Mouse (Mus musculus) forebrain, embryonic 11.5 days (tissue): ENCODE data around the gene 1700029I15Rik. TPM values are rescaled to one million over a fixed set of nuclear protein-coding genes. Genes with fewer than 3 reads are reported as not detected.

ENCODE experiments used
- ATAC-seq: fragments of 200-750 bp; cut with Nextera tagmentation; replicated peaks from 2 replicates; pipeline ENCODE4 v1.8.0; 2017; ENCODE audit warnings: moderate TSS enrichment; ENCODE audit not compliant: low FRiP score
- DNase-seq: peaks from one replicate; pipeline ENCODE4 v3.0.0-alpha.2; 2017; ENCODE audit warnings: low spot score
- H3K27ac ChIP-seq: fragments of 300-500 bp; sonication (generic); 2 replicates; pipeline ENCODE4 v1.5.1; 2014; ENCODE audit warnings: low read depth, low read length
- H3K27me3 ChIP-seq: fragments of 300-500 bp; sonication (generic); 2 replicates; pipeline ENCODE4 v1.6.1; 2014; ENCODE audit warnings: mild to moderate bottlenecking, low read length, mixed read lengths; ENCODE audit not compliant: control insufficient read depth, insufficient read depth
- H3K36me3 ChIP-seq: fragments of 300-500 bp; sonication (generic); 2 replicates; pipeline ENCODE4 v1.6.1; 2014; ENCODE audit warnings: mild to moderate bottlenecking, low read length, moderate library complexity, mixed read lengths; ENCODE audit not compliant: control insufficient read depth, insufficient read depth
- H3K4me1 ChIP-seq: fragments of 300-500 bp; sonication (generic); replicated peaks from 2 replicates; pipeline ENCODE4 v1.6.1; 2014; ENCODE audit warnings: low read length, mixed read lengths; ENCODE audit not compliant: control insufficient read depth, insufficient read depth
- H3K4me2 ChIP-seq: fragments of 300-500 bp; sonication (generic); 2 replicates; pipeline ENCODE4 v1.6.1; 2014; ENCODE audit warnings: low read depth, mild to moderate bottlenecking, low read length, moderate library complexity, mixed read lengths; ENCODE audit not compliant: severe bottlenecking
- H3K4me3 ChIP-seq: fragments of 300-500 bp; sonication (generic); 2 replicates; pipeline ENCODE4 v1.5.1; 2014; ENCODE audit warnings: low read depth, low read length
- H3K9ac ChIP-seq: fragments of 300-500 bp; sonication (generic); 2 replicates; pipeline ENCODE4 v1.6.1; 2014; ENCODE audit warnings: low read length
- H3K9me3 ChIP-seq: fragments of 300-500 bp; sonication (generic); 2 replicates; pipeline ENCODE4 v1.6.1; 2016; ENCODE audit warnings: low read length, mixed read lengths; ENCODE audit not compliant: control insufficient read depth
- WGBS: fragments of 180-500 bp; shearing (Covaris S2); extraction: QIAGEN DNeasy Blood & Tissue Kit; methylation state at CpG from one replicate; pipeline ENCODE4 v1.1.7; 2014; 5-methylcytosine and 5-hydroxymethylcytosine counted together
- polyA plus RNA-seq: library from polyadenylated mRNA; unstranded; fragments of >200 nt; fragmentation: Nextera tagmentation; extraction: Ambion mirVana; gene quantifications from 2 replicates; pipeline ENCODE4 v1.2.1, GENCODE M21; 2014

The 1700029I15Rik gene
- polyA plus RNA-seq, result 2.3 and 3.6 TPM in 2 replicates

DNA sequence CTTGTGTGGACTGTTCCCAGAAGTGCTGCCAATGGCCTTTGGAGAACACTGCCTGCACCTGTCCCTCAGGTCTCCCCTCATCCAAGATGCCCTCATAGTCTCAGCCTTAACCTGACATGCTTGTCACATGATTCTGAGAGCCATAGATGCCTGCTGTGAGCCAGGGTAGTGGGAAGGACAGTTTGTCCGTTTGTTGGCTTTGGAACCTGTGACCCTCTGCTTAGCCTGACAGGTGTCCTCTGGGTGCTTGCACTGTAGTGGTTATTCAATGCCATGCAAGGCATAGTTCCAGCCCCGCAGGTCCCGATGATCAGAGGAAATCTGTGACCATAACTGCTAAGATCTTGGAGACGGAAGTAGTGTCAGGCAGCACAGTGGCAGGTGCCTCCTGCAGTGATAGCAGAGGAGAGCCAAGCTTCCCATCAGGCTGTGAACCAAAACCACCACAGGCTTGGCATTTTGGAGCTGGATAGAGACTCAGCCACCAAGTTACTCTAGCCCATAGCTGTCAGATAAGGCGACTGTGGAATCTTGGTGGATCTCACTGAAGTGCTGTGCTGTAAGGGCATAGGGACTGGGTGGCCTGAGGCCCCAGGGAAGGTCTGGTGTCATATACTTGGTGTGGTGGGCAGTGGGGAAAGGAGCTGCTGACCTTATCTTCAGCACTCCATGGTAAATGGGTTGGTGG, at the start of gene 1700029I15Rik:
Gene 1700029I15Rik (plus strand): TSS at position 638 of the 688 bp plus-strand sequence.
- H3K9ac ChIP-seq, result no peak within 1 kb of the TSS
- H3K4me3 ChIP-seq, result no peak within 1 kb of the TSS
- H3K36me3 ChIP-seq, result peaks cover 11% of the 10 kb centered on the region; the same call in 1 of the 2 replicates
- no peak within 1 kb of the TSS for H3K4me2 ChIP-seq
- ATAC-seq, result no peak
- no peak within 1 kb of the TSS for H3K27ac ChIP-seq
- no peaks in the 10 kb centered on the region for H3K27me3 ChIP-seq
- WGBS, result 84% methylated on average over 5 of the region's 5 CpGs
- no peak for DNase-seq
- H3K9me3 ChIP-seq, result no peaks in the 10 kb centered on the region
- H3K4me1 ChIP-seq, result no peaks in the 10 kb centered on the region

DNA sequence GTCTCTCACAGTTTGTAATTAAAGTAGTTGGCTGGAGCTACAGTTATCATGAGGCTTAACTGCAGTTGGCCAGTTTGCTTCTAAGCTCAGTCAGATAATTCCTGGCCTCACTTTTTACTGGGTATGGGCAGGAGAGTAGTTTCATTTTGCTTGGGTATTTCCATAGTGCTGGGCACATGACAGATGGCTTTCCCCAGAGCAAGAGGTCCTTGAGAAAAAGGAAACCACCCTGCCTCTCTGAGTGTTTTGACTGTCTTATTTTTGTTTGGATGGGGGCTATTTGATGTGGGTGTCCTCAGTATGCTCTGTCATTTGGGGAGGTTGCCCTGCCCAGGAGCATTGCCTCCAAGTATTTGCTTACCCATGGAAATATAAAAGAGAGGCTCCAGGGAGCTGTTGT, 39.9 kb upstream of the 1700029I15Rik start:
- H3K36me3 ChIP-seq, result peaks cover 2% of the 10 kb centered on the region; the same call in 1 of the 2 replicates
- H3K4me1 ChIP-seq, result no peaks in the 10 kb centered on the region

DNA sequence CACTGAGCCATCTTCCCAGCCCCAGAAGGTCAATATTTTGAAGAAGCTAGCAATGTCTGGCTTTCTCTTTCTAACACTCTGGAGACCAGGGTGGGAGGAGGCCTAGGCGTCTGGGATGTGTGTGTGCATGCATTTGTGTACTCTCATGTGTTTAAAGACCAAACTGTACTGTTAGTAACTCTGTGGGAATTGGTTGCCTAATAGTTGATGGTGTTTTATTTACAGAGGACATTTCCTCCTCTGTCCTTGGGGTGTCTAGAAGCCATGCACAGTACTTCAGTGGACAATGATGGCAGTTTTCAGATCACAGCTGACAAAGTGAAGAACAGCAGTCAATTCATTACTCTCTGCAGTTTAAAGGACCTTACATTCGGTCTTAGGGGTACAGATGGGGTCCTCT, 35.1 kb upstream of the 1700029I15Rik start:
- WGBS, result 96% methylated on average over 2 of the region's 2 CpGs
- no peak overlapping the region for H3K27ac ChIP-seq
- no peaks in the 10 kb centered on the region; the same call in 1 of the 2 replicates for H3K36me3 ChIP-seq
- no peak overlapping the region for H3K9ac ChIP-seq
- no peaks in the 10 kb centered on the region for H3K4me1 ChIP-seq
- H3K9me3 ChIP-seq, result no peaks in the 10 kb centered on the region
- ATAC-seq (no peak), DNase-seq (no peak)
- no peaks in the 10 kb centered on the region for H3K27me3 ChIP-seq
- no peak overlapping the region for H3K4me2 ChIP-seq
- no peak overlapping the region for H3K4me3 ChIP-seq

More for the DNA sequence above, 39.9 kb upstream of the 1700029I15Rik start:
- Histone ChIP-seq H3K27ac (no peak overlapping the region), H3K4me3 (no peak overlapping the region), H3K4me2 (no peak overlapping the region), H3K9me3 (no peaks in the 10 kb centered on the region), H3K27me3 (no peaks in the 10 kb centered on the region), H3K9ac (no peak overlapping the region)
- DNase-seq (no peak), ATAC-seq (no peak)

DNA sequence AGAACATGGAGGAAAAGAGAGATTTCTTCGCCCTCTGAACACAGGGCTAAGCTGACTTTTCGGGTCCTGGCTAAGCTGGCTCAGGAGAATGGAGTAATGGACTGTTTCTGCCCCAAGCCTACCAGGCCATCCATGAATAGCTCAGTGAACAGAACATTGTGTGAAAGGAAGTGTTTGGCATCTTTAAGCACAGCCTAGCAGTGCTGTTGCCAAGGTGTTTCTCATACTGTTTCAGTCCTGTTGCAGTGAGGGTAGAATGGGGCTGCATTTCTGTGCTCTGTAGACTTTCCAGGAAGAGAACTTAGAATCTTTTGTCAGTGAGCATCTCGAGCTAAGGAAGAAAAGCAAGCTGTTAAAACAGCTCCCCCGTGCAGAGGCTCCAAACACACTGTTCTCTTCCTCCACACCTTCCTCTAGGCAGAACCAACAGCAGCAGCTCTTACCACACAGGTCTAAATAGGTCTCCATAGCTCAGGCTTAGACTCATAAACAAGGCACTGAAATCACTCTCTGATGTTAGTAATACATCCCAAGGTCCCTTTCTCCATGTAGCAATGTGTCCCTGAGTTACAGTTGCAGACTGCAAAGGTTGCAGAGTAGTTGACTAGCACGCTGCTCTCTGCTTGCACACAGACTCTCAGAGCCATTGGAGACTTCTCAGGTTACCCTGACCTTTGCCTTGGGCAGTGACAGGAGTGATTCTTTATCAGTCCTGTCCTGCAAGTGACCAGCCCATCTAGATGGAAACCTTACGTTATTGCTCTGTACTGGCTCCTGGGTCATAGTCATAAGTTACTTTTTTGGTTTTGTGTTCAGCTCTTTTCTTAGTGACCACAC, 32.5 kb upstream of the 1700029I15Rik start:
- 67% methylated on average over 6 of the region's 6 CpGs for WGBS

DNA sequence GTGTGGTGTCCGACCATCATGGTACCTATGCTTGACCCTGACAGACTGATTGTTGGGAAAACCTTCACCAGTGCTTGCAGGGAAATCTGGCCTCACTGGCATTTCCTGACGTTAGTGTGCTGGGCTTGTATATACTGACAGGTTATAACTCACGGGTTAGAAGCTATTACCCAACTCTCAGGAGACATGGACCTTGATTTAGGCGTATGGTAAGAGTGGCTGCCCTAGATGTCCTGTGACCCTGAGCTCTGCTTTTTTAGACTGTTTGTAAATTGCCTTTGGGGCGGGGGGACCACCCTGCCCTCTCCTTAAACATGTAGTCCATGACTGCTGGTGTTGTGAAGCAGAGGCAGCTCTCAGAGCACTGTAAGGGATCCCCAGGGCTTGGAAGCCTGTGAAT, 31.7 kb upstream of the 1700029I15Rik start:
- Histone ChIP-seq H3K27ac (no peak overlapping the region), H3K4me3 (no peak overlapping the region)

More for the DNA sequence above, 32.5 kb upstream of the 1700029I15Rik start:
- Histone ChIP-seq H3K27ac (no peak overlapping the region), H3K9ac (no peak overlapping the region), H3K27me3 (no peaks in the 10 kb centered on the region), H3K36me3 (no peaks in the 10 kb centered on the region; the same call in 1 of the 2 replicates), H3K4me2 (no peak overlapping the region), H3K4me3 (no peak overlapping the region), H3K9me3 (no peaks in the 10 kb centered on the region), H3K4me1 (no peaks in the 10 kb centered on the region)
- DNase-seq (no peak), ATAC-seq (no peak)

DNA sequence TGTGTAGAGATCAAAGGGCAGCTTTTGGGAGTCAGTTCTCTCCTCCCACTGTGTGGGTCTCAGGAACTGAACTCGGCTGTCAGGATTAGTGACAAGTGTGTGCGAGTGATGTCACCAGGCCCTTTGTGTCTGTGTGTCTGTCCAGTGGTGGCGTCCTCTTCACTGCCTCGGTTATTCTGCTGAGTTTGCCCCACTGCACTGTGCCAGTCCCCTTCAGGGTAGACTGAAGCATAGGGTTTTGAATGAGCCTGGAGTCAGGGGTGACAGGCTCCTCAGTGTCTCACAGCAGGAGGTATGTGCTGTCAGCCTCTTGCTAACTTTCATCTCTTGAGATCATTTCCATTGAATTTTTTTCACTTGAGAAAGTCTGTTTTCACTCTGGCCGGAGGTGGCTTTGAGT, 28.9 kb upstream of the 1700029I15Rik start:
- 23% methylated on average over 5 of the region's 5 CpGs for WGBS
- no peak for DNase-seq
- H3K27ac ChIP-seq, result no peak overlapping the region
- no peak overlapping the region for H3K4me3 ChIP-seq
- no peaks in the 10 kb centered on the region for H3K4me1 ChIP-seq
- 0 out of 2 replicates have a peak, but pooled peaks have one; percentile 46 for ATAC-seq
- H3K9me3 ChIP-seq, result no peaks in the 10 kb centered on the region
- H3K4me2 ChIP-seq, result no peak overlapping the region
- H3K36me3 ChIP-seq, result no peaks in the 10 kb centered on the region; the same call in 1 of the 2 replicates
- H3K9ac ChIP-seq, result no peak overlapping the region
- H3K27me3 ChIP-seq, result no peaks in the 10 kb centered on the region

More for the DNA sequence above, 31.7 kb upstream of the 1700029I15Rik start:
- no peak overlapping the region for H3K4me2 ChIP-seq
- DNase-seq (no peak), ATAC-seq (no peak)
- no peaks in the 10 kb centered on the region for H3K4me1 ChIP-seq
- H3K9me3 ChIP-seq, result no peaks in the 10 kb centered on the region
- no peaks in the 10 kb centered on the region for H3K27me3 ChIP-seq
- no peak overlapping the region for H3K9ac ChIP-seq
- no peaks in the 10 kb centered on the region; the same call in 1 of the 2 replicates for H3K36me3 ChIP-seq
- 84% methylated on average over 5 of the region's 5 CpGs for WGBS

DNA sequence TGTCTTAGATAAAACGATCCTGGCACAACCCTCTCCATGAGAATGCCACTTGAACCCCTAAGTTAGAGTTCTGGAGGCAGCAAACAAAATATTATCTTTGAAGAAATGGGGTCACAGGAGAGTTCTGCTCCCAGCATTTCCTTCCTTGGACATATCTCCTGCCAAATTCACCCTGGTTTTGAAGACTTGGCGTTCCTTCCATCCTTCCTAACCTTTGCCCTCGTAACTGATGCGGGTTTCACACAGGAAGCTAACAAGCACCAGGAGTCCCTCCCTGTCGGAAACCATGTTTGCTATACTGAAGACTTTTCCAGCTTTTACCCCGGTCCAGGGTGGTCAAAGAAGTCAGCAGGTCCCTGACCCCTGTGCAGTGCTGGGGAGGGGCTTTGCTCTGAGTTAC, 28.1 kb upstream of the 1700029I15Rik start:
- DNase-seq, result no peak
- Histone ChIP-seq H3K9ac (no peak overlapping the region), H3K4me2 (no peak overlapping the region), H3K36me3 (no peaks in the 10 kb centered on the region; the same call in 1 of the 2 replicates), H3K4me3 (no peak overlapping the region), H3K9me3 (no peaks in the 10 kb centered on the region), H3K4me1 (no peaks in the 10 kb centered on the region), H3K27ac (no peak overlapping the region), H3K27me3 (no peaks in the 10 kb centered on the region)
- WGBS, result 79% methylated on average over 6 of the region's 6 CpGs
- ATAC-seq, result no peak

DNA sequence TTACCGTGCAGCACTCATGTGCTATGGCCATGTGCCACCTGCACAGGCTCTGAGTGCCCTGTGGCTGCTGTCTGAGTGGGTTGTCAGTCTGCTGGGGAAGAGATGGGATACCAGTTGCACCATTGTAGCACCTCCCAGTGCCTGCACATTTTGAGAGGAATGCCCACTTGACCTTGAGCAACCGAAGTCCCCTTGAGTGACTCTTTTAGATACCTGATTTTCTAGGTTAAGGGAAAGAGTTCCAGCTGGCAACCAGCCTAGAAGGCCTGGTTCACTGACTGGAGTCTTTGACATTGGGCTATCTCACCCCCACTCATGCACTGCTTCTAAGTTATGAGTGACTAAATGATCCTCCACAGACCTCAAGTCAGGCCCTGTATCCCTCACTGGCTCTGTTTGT, 23.0 kb upstream of the 1700029I15Rik start:
- Histone ChIP-seq H3K27me3 (no peaks in the 10 kb centered on the region), H3K9ac (no peak overlapping the region), H3K4me1 (0 out of 2 replicates have a peak, but pooled peaks cover 1% of the 10 kb centered on the region), H3K27ac (no peak overlapping the region), H3K9me3 (no peaks in the 10 kb centered on the region), H3K36me3 (peaks cover 6% of the 10 kb centered on the region; the same call in 1 of the 2 replicates), H3K4me3 (no peak overlapping the region), H3K4me2 (no peak overlapping the region)
- DNase-seq (no peak), ATAC-seq (no peak)
- WGBS, result 87% methylated on average over 2 of the region's 2 CpGs
